Mouse (Mus musculus) megakaryocyte, embryonic 14.5 days (primary cell): ENCODE measurements at regions not wholly inside any gene's neighbourhood (a gene's known extent, or its start where the extent isn't known, plus 50 kb on each side); places are given as distances from the start of the nearest gene placed in this dataset.

Experiments used
- FLI1 ChIP-seq: IDR thresholded peaks from 2 replicates; pipeline ENCODE4 v1.6.1; 2012; ENCODE audit warnings: low read length, inconsistent platforms, mixed read lengths
- GATA1 ChIP-seq: IDR thresholded peaks from 3 replicates; pipeline ENCODE4 v1.6.1; 2012; ENCODE audit warnings: mixed read lengths, low read length, inconsistent platforms, borderline replicate concordance

DNA sequence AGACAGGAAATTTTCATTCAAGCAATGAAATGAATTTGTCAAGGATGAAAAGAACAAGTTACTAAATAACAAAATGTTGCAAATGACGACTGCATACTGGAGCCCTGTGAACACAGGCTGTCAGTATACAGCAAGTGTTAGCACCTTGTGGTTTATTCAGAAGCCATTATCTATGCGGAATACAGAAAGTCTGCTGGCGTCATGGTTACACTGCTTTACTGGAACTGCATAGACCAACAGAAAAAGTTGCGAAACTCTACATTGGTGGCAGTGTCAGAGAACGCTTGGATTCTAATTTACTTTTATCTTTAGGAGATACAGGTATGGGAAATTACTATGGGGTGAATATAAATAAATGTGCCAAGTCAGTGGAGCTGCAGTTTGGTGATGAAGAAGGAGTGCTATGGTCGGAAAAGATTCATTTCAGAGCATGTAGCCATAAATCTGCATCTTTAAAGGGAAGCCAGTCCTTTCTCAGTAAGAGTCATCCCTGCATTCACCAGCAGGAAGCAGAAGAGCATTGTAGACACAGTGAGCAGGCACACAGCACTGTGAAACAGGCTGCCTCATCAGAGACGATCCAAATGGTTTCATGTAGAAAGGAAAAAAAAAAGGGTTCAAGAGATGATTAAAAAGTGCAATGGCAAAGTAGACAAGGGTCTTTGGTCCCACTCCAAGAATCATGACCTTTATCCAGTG is 586.3 kb downstream of the Kctd12 start:
- TF ChIP-seq FLI1 (no peak), GATA1 (no peak)
